Mouse (Mus musculus) kidney, adult 11 months (tissue): ENCODE data around the gene Ppp1r11.
A peak's percentile ranks its signal among the peaks of the same experiment; 100 is the strongest.

ENCODE experiments used
- DNase-seq: peaks from one replicate; pipeline ENCODE4 v3.0.0; 2022

Ppp1r11 gene

DNA sequence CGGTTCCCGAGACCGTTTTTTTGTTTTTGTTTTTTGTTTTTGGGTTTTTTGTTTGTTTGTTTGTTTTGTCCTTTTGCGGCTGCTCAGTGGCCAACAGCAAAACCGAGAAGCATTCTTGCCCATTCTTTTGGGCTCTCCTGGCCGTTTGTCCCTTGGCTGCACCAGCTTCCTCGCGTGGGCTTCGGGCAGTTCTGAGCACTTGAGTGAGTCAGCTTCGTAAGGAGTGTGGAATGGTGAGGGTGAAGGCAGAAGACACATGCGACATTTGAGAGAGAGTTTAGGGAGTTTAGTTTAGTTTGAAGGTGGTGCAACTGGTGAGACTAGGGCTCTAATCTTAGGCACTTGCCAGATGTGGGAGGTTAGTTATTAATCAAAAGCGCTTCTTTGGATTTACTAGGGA lies 7.3 kb upstream of the Ppp1r11 start:
- no peak for DNase-seq

DNA sequence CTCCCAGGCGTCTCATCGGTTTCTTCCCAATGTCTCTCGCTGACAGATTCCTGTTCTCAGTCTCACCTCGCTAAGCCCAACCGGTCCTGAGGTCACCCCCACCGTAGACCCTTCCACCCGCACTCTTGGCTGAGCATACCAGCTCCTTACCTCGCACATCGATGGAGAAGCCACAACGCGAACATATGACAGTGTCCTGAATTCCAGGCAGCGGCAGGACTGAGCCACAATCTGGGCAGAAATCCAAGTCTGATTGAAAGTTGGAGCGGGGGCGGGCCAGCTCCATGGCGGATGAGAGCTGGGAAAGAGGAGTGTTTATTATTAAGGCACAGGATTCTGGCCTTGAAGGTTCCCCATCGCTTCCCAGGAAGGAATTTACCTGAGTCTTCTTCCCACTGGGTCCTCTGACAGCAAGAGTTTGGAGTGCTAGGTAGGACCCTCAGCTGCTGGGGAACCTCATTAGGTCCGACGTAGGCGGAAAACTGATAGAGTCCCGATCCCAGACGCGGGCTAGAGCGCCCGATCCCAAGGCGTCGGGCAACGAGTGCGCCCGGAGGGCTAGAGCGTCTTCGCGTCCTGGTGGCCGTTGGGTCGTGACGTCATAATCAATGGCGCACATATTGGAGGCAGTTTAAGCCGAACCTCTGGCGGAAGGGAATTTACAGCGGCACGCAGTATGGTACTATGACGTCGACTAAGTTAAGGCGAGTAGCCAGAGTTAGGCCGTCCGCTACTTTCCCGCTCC lies 6.6 kb upstream of the Ppp1r11 start, which contains the start of the genes Znrd1 and Znrd1as:
Gene Znrd1 (minus strand): TSS at position 561 of the 745 bp plus-strand sequence.
Gene Znrd1as (plus strand): TSS at position 594 of the 745 bp plus-strand sequence.
- DNase-seq: peak; percentile 95

DNA sequence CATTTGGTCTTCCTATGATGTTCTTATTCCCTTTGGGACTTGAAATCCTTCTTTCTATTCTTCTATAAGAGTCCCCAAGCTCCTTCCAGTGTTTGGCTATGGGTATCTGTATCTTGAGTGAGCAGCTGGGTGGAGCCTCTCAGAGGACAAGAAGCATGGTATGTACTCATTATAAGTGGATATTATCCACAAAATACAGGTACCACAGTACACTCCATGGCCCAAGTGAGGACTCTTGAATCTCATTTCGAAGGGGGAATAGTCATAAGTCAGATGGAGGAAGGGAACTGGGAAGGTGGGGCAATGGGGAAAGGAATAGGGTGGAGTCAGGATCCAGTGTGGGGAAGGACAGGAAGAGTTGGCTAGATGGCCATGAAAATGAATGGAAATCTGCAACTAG lies 1.5 kb upstream of the Ppp1r11 start:
- no peak for DNase-seq

DNA sequence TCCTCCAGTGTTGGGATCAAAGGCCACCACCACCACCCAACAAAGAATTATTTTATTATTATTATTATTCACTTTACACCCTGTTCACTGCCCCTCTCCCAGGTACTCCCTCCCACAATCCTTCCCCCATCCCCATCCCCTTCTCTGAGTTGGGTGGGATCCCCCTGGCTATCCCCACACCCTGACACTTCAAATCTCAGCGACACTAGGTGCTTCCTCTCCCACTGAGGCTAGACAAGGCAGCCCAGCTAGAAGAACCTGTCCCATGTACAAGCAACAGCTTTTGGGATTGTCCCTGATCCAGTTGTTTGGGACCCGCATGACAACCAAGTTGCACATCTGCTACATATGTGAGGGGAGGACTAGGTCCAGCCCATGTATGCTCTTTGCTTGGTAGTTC lies 1.1 kb upstream of the Ppp1r11 start:
- DNase-seq: no peak

DNA sequence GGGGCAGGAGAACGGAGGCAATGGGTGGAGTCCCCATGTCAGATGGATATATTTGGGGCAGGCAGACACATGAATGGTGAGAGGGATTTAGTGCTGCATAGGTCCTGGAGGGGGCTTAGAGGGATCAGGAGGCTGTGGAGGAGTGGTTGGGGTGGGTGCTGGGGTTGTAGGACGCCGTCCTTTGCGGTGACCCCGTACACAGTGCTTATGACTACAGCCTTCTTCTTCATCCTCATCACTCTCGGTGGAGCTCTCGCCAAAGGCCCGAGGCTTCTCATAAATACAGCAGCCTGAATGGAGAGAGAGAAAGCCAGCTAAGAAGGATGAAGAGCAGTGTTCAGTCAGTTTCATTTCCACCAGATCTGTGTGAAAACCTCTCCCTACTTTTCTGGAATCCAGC lies 2.3 kb downstream of the Ppp1r11 start:
- no peak for DNase-seq

DNA sequence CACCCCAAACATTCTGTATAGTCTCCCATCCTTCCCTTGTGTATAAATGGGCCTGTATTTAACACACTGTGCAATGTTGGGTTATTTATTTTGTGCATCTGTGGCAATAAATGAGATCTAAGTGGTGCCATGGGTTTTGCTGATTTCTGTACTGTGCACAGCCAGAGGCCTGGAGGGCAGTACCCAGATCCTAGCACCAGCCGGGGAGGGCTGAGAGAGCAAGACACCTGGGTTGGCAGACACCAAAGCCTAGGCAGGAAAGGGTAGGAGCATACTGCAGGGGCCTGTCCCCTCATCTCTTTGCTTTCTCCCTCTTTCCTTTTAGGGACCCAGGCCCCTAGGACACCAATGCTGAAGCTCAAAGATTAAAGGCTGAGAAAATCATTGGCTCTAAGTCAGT lies 3.3 kb downstream of the Ppp1r11 start:
- no peak for DNase-seq

DNA sequence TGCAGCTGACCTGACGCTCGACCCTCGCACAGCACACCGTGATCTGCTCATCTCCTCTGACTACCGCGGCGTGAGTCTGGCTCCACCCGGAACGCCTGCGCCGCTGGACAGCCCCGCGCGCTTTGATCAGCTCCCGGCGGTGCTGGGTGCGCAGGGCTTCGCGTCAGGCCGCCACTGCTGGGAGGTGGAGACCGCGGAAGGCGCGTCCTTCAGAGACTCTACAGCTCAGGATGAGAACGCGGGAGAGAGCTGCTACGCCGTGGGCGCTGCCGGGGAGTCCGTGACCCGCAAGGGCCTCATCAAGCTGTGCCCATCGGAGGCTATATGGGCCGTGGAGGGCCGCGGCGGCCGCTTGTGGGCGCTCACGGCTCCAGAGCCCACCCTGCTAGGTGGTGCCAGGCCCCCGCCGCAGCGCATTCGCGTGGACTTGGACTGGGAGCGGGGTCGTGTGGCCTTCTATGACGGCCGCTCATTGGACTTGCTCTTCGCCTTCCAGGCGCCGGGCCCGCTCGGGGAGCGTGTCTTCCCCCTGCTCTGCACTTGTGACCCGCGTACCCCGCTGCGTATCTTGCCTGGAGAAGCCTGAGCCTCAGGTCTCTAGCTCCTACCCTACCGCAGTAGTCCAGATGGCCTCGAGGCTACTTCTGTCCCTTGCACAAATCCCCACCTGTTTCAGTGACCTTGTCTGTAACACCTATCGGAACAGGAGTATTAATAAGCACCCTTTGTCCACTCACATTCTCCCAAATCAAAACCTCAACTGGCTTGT lies 4.3 kb downstream of the Ppp1r11 start:
- peak; percentile 22 for DNase-seq

DNA sequence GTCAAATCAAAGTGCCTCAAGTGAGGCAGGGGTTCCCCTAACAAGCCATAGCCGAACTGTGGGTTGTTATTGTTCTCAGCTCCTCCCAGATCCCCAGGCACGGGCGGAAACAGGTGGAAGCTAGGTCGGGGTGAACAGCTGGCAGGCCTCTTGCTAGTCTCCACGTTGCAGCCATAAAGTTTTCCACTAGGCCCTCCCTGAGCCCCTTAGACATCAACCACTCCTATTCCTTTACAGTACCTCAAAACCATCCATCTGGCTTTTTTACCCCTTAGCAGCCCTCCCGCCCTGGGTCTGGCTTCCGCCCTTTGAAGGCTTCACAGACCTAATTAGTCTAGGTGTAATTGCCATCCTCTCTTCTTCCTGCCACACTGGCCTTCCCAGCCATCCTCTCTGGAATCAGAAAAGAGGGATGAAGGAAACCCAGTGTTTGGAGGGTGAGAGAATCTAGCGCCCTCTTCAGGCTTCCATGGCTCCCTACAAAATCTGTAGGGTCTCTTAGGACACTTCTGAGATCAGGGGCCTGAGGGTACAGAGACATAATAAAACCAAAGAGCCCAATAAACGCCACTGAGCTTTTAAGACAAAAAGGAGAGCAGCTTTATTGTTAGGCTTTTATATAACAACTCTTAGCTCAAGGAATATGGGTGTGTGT lies 7.3 kb downstream of the Ppp1r11 start:
- DNase-seq: no peak

DNA sequence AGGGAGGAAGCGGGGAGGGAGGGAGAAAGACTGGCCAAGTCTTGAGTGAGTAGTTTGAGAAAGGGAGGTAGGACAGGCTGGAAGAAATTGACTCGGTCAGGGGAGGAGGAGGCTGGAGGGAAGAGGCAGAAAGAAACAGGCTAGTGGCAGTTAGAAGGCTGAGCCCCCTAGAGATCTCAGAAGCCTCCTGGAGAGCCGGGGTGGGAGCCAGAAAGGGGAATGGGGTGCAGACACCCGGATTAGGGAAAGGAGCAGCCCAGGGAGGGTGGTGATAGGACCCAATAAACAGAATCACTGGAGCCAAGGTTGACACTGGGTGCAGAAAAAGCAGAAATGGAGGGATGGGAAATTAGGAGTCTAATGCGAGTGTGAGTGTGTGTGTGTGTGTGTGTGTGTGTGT lies 7.8 kb downstream of the Ppp1r11 start:
- DNase-seq: no peak

DNA sequence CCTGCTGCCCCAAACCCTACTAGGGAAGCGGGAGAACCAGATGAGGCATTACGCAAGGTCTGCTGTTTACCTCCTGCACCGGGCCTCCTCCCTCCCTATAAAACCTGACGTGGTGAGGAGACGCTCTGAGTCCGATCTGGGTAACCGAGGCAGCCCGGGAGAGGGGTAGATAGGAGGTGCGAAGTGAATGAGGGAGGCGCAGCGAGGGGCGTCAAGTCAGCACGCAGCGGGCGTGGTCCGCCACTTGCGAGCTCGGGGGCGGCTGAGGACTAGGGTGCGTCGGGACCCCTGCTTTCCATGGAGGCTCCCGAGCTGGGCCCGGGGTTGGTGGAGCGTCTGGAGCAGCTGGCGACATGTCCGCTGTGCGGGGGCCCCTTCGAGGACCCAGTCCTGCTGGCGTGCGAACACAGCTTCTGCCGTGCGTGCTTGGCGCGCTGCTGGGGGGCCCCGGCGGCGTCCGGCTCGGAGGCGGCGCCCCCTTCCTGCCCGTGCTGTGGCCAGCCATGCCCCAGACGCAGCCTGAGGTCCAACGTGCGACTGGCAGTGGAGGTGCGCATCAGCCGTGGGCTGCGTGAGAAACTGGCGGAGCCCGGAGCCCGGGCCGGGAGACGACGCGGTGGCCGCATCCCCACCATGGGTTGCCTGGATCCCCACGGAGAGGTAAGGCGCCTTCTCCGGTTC lies 8.6 kb downstream of the Ppp1r11 start, which contains the start of gene Rnf39:
Gene Rnf39 (plus strand): TSS at position 128 of the 681 bp plus-strand sequence.
- no peak for DNase-seq

DNA sequence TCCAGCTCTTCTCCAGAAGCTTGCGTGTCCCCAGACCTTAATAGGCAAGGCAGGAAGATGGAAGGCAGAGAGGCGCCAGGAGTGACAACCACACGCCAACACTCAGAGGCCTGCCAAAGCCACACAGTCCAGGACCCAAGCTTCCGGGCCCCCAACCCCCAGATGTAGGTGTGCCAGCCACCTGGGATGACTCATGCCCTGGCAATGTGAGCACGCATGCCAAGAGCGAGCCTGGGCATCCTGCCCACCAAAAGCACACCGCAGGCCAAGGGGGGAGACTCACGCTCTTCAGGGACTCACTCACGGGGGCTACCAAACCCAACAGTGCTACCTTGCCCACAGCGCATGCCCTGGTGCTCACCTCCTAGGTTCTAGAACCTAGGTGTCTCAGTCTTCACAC lies 9.2 kb downstream of the Ppp1r11 start:
- peak; percentile 54 for DNase-seq

DNA sequence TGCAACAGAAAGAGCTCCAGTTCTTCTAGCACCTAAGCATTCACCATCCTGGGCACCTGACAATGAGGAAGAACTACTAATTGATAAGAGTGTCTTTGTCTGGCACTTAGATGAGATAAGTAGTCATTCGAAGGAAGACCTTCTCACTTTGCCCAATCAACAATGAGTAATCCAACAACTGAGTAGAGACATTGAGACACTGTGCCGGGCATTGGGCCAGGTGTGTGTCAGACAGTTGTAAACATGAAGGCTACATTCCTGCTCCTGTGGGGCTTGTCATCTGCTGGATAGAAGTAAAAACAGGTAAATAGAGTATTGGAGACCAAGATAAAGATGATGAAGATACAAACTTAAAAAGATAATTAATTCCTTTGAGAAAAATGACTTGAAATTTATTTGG lies 13.5 kb downstream of the Ppp1r11 start:
- no peak for DNase-seq

DNA sequence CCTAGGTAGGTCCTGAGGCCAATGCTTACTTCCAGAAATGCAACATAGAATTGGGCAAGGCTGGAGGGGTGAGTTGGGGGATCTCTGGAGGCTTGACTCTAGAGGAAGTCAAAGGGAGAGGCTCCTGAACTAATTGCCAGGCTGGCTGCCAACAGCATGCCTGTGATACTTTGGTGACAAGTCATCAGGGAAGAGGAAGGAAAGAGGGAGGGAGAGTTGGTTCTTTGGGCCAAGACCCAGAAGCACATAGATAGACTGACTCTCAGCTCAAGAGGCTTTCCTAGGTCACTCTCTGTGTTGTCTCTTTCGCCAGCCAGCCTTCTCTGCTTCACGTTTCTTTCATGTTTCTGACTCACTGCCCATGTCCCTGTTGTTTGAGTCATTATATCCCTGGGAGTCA lies 19.7 kb downstream of the Ppp1r11 start:
- peak; percentile 42 for DNase-seq

DNA sequence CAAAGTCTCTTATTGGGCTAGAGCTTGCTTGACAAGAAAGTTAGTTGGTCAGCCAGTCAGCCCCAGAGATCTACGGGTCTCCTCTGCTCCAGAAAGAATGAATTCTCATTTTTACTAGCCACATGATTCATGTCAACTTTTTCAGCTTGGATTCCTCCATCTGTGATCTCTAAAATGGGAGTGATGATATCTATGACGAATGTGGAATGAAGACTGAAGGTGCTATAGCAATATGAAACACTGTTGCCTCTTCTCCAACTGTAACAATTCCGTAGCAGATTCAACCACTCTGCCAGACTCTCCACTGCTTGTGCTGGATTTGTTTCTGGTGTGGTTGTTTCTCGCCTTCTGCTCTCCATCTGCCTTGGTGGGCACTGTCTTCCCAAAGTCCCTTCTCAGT lies 20.4 kb downstream of the Ppp1r11 start:
- DNase-seq: no peak

DNA sequence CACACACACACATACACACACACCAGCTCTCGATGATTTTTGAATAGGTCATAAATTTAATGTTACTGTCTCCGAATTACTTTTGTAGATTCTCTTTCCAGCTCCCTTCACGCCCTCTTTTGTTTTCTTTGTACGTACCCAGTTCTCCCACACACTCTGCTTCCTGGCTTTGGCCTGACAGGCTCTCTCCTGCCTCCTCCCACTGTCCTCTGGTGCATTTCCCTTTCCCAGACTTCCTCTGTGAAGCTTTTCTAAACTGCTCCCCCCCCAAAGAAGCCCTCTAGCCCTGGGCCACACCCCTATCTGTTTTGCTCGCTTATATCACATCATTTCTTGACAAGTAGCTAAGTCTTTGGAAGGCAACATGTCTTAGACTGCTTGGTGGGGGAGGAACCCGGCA lies 21.3 kb downstream of the Ppp1r11 start:
- no peak for DNase-seq

DNA sequence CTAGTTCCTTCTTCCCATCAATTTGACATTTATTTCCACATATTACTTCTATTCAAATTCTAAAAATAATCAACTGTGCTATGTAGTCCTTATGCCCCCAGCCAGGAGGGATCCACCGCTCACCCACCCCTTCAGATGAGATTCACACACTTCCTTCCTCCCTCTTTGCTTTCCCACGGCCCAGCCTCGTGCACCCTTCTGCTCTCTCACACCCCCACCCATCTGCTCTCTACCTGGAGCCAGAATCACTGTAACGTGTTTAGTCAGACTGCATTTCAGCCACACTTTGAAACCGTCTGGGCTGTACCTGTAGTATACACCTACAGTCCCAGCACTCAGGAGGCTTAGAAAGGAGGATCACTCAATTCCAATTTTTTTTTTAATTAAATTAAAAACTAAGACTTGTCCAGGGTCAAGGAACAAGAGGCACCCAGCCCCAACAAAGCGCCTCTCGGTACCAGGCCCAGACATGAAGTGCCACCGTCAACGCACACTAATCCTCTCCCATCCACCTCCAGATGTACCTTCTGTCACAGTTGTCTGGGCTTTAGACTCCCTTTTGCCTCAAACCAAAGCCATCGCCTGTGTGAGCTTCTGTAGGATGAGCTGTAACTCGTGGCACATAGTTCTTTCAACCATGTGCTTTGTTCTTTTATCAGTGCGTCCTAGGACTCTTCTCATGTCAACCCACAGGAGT lies 22.2 kb downstream of the Ppp1r11 start:
- DNase-seq: no peak

DNA sequence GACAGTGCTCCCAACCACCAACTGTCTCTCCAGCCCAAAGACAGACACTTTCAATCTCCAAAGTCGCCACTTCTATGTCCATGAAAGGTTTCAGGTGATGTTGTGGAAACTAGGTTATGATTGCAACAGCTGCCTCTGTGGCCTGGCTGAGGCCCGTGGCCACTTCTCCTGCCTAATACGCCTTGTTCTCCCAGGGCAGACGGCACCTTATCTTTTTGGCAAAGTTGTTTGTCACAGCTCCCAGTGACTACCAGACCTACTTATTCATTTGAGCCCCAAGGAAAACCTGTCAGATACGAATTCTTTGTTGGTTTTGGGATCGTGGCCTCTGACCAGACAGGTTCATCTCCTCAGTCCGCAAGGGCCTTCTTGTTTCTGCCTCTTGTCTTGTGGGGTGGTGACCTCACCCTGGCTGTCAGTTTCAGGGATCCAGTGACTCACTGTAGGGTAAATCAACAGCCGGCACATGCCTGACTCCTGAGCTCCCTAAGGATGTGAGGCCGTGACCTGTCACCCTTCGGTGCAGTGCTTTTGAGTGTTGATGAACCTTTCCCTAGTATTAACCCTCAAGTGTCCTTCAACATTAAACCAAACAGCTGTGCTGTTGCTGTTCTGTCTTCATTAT lies 23.9 kb downstream of the Ppp1r11 start:
- no peak for DNase-seq

DNA sequence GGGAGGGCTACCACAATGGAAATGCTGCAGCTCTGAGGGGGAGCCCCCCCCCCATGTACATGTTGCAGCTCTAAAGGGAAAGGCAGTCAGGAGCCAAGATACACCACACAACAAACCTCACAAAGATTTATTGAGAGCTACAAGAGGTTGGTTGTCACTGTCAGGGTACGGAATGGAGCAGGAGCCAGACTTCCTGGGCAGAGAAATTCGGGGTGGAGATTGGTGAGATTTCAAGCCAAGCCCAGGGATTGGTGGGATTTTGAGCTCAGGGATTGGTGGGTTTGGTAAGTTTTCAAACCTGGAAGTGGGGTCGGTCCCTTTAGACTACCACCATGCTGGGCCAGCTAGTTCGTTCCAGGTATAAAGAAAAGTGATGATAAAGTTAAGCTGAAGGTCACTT lies 28.1 kb downstream of the Ppp1r11 start:
- no peak for DNase-seq

DNA sequence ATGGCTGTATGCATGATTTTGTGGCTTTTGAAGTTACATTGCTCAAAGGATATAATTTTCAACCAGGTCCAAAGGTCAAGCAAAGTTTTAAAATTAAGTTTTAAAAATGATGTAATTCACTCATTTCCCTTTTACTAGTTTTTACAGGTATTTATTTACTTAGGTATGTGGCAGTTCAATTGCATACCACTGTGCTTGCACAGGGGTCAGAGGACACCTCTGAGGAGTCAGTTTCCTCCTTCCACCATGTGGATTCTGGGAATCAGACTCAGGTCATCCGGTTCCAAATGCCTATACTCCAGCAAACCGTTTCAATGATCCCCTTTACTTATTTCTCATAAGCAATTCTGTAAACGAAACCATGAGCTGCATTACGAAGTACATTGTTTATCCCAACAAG lies 28.8 kb downstream of the Ppp1r11 start:
- DNase-seq: no peak

DNA sequence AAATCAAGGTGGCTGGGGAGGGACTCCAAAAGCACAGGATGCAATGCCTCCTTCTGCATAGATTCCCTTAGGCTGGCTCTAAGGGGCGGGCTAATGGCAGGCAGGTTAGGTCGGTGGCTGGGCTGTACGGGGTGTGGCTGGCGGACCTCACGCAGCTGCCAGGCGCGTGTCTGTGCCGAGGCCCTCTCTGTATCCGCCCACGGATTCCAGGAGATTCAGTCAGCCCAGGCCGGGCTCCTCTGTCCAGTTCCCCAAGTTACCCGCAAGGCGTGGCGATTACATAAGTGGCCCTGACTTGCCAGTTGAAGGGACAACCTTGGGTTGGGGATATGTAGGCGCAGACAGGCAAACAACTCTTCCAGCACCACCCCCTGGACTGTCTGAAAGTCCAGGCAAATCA lies 31.3 kb downstream of the Ppp1r11 start:
- DNase-seq: peak; percentile 9

DNA sequence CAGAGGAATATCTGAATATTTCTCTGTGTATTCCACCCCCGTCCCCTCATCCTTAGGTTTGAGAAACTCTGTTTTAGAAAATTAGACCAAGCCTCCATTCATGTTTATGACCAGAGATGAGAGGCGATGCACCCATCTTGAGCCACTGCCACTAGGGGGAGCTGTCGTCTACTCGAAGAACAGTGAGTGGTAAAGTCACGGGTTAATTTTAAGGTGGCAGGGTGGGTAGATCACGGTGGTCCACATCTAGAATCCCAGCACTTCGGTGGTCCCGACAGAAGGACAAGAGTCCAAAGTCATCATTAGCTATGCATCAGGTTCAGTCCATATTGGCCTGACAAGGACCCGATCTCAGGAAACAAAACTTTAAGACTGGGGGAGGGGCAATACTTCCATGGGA lies 36.5 kb downstream of the Ppp1r11 start:
- DNase-seq: peak; percentile 28

DNA sequence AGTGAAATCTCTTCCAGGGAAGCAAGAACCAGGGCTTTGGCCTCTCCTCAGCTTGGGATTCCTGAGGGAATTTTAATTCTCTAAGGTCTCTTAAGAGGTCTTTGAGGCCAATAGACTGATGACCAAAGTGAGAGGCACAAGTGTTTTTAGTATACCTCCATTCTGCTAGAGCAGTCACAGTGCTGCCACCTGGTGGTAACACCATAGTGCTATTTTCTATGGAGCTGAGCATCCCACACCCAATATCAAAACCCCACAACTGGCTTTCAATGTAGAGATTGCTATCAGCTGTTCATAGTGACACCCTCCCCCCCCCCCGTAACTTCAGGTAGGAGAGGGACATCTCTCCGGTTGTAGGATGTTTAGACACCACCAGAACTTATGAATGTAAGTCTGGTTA lies 37.4 kb downstream of the Ppp1r11 start:
- DNase-seq: peak; percentile 45
